Mouse (Mus musculus) CH12.LX (cell line): ENCODE data around the gene Taf1c. TPM values are rescaled to one million over a fixed set of nuclear protein-coding genes. Genes with fewer than 3 reads are reported as not detected.

Experiments used
- DNase-seq: peaks from one replicate; pipeline ENCODE4 v3.0.0-alpha.2; 2013; ENCODE audit errors: extremely low read depth
- H3K27ac ChIP-seq: 2 replicates; pipeline ENCODE4 v1.5.1; 2012; ENCODE audit warnings: low read depth, mild to moderate bottlenecking, control low read depth, moderate library complexity; ENCODE audit not compliant: insufficient read depth
- H3K27me3 ChIP-seq: replicated peaks from 2 replicates; pipeline ENCODE3; 2012; ENCODE audit warnings: inconsistent platforms
- H3K36me3 ChIP-seq, 2 experiments: replicated peaks in 1 of 2; 2 replicates each; pipeline versions ENCODE3 to v1.6.1; 2012; ENCODE audit warnings: inconsistent platforms in 1 of 2, low read length in 1 of 2, mild to moderate bottlenecking in 1 of 2, mixed read lengths in 1 of 2, moderate library complexity in 1 of 2; ENCODE audit not compliant: control insufficient read depth in 1 of 2, insufficient read depth in 1 of 2
- H3K4me1 ChIP-seq, 2 experiments: 2 replicates each; pipeline ENCODE4 v1.6.1; 2012; ENCODE audit warnings: inconsistent platforms in 1 of 2, moderate library complexity in 1 of 2; ENCODE audit not compliant: insufficient read depth in 2 of 2, control insufficient read depth in 1 of 2
- H3K4me2 ChIP-seq: 2 replicates; pipeline ENCODE4 v1.6.1; 2012; ENCODE audit warnings: low read depth, mild to moderate bottlenecking, control low read depth; ENCODE audit not compliant: poor library complexity, insufficient read depth, severe bottlenecking
- H3K4me3 ChIP-seq, 3 experiments: fragments of 150-350 bp in 1 of 3; sonication (generic) in 1 of 3; replicated peaks in 1 of 3; 2 replicates each; pipeline versions ENCODE3 to v1.5.1; 2011 to 2012; ENCODE audit warnings: low read depth in 2 of 3, low read length in 2 of 3, mild to moderate bottlenecking in 2 of 3, moderate library complexity in 2 of 3, control low read depth in 1 of 3, improper control_type of control experiment in 1 of 3, inconsistent platforms in 1 of 3, mixed read lengths in 1 of 3; ENCODE audit not compliant: poor library complexity in 1 of 3
- H3K79me2 ChIP-seq: replicated peaks from 2 replicates; pipeline ENCODE4 v1.6.1; 2012; ENCODE audit warnings: mild to moderate bottlenecking, moderate library complexity; ENCODE audit not compliant: control insufficient read depth, poor library complexity, insufficient read depth, severe bottlenecking; ENCODE audit errors: extremely low read depth
- H3K9ac ChIP-seq: 2 replicates; pipeline ENCODE4 v1.6.1; 2012; ENCODE audit warnings: low read depth, mild to moderate bottlenecking, control low read depth, moderate library complexity; ENCODE audit not compliant: insufficient read depth
- H3K9me3 ChIP-seq: replicated peaks from 2 replicates; pipeline ENCODE3; 2012; ENCODE audit warnings: low read length, inconsistent platforms, mixed read lengths
- BHLHE40 ChIP-seq: IDR thresholded peaks from 2 replicates; pipeline ENCODE4 v1.6.1; 2011; ENCODE audit warnings: mild to moderate bottlenecking, low read depth, low read length, improper control_type of control experiment
- CHD1 ChIP-seq: IDR thresholded peaks from 2 replicates; pipeline ENCODE4 v1.6.1; 2012; ENCODE audit warnings: low read depth, low read length, improper control_type of control experiment, inconsistent platforms
- E2F4 ChIP-seq: IDR thresholded peaks from 2 replicates; pipeline ENCODE4 v1.6.1; 2011; ENCODE audit warnings: low read depth, low read length, improper control_type of control experiment; ENCODE audit not compliant: insufficient replicate concordance
- ELF1 ChIP-seq: IDR thresholded peaks from 2 replicates; pipeline ENCODE4 v1.6.1; 2014; ENCODE audit warnings: low read depth, mild to moderate bottlenecking, inconsistent platforms, low read length, improper control_type of control experiment
- EP300 ChIP-seq: IDR thresholded peaks from 2 replicates; pipeline ENCODE4 v1.6.1; 2011; ENCODE audit warnings: low read length, improper control_type of control experiment
- ETS1 ChIP-seq: conservative IDR thresholded peaks from 2 replicates; pipeline ENCODE4 v1.6.1; 2012; ENCODE audit warnings: low read depth, mild to moderate bottlenecking, inconsistent platforms, low read length, improper control_type of control experiment, moderate library complexity
- GABPA ChIP-seq: IDR thresholded peaks from 2 replicates; pipeline ENCODE4 v1.6.1; 2012; ENCODE audit warnings: low read depth, low read length, improper control_type of control experiment, inconsistent platforms; ENCODE audit not compliant: insufficient replicate concordance
- HCFC1 ChIP-seq: IDR thresholded peaks from 2 replicates; pipeline ENCODE4 v1.6.1; 2012; ENCODE audit warnings: low read depth, mild to moderate bottlenecking, inconsistent platforms, low read length, improper control_type of control experiment
- IRF4 ChIP-seq: IDR thresholded peaks from 2 replicates; pipeline ENCODE4 v1.6.1; 2014; ENCODE audit warnings: low read depth, mild to moderate bottlenecking, inconsistent platforms, low read length, improper control_type of control experiment
- MAFK ChIP-seq: IDR thresholded peaks from 2 replicates; pipeline ENCODE4 v1.6.1; 2011; ENCODE audit warnings: low read length, improper control_type of control experiment; ENCODE audit not compliant: insufficient replicate concordance
- MAZ ChIP-seq: IDR thresholded peaks from 2 replicates; pipeline ENCODE4 v1.6.1; 2012; ENCODE audit warnings: low read depth, mild to moderate bottlenecking, inconsistent platforms, low read length, improper control_type of control experiment, moderate library complexity
- MEF2A ChIP-seq: IDR thresholded peaks from 2 replicates; pipeline ENCODE4 v1.6.1; 2014; ENCODE audit warnings: low read depth, mild to moderate bottlenecking, inconsistent platforms, low read length, improper control_type of control experiment, borderline replicate concordance
- MXI1 ChIP-seq: IDR thresholded peaks from 2 replicates; pipeline ENCODE4 v1.6.1; 2011; ENCODE audit warnings: mild to moderate bottlenecking, low read depth, low read length, improper control_type of control experiment
- NELFE ChIP-seq: IDR thresholded peaks from 2 replicates; pipeline ENCODE4 v1.6.1; 2011; ENCODE audit warnings: low read depth, low read length, improper control_type of control experiment
- POLR2A ChIP-seq: IDR thresholded peaks from 2 replicates; pipeline ENCODE4 v1.6.1; 2011; ENCODE audit warnings: low read depth, mild to moderate bottlenecking, improper control_type of control experiment, low read length
- POLR2AphosphoS2 ChIP-seq: IDR thresholded peaks from 2 replicates; pipeline ENCODE4 v1.6.1; 2011; ENCODE audit warnings: low read depth, low read length, improper control_type of control experiment
- RCOR1 ChIP-seq: conservative IDR thresholded peaks from 2 replicates; pipeline ENCODE4 v1.6.1; 2012; ENCODE audit warnings: low read depth, mild to moderate bottlenecking, inconsistent platforms, low read length, improper control_type of control experiment
- TBP ChIP-seq: conservative IDR thresholded peaks from 2 replicates; pipeline ENCODE4 v1.6.1; 2011; ENCODE audit warnings: low read depth, low read length, improper control_type of control experiment
- TCF12 ChIP-seq: IDR thresholded peaks from 2 replicates; pipeline ENCODE4 v1.6.1; 2014; ENCODE audit warnings: low read depth, mild to moderate bottlenecking, inconsistent platforms, low read length, improper control_type of control experiment
- USF1 ChIP-seq: IDR thresholded peaks from 2 replicates; pipeline ENCODE4 v1.6.1; 2014; ENCODE audit warnings: low read depth, mild to moderate bottlenecking, inconsistent platforms, low read length, improper control_type of control experiment
- USF2 ChIP-seq: conservative IDR thresholded peaks from 2 replicates; pipeline ENCODE4 v1.6.1; 2011; ENCODE audit warnings: low read depth, low read length, improper control_type of control experiment
- ZMIZ1 ChIP-seq: IDR thresholded peaks from 2 replicates; pipeline ENCODE4 v1.6.1; 2012; ENCODE audit warnings: low read depth, mild to moderate bottlenecking, inconsistent platforms, low read length, improper control_type of control experiment
- dilution Hi-C: fragments of 300-500 bp; cut with MboI; formaldehyde crosslinking; loops from 2 replicates; pipeline ENCODE4 v1.14.3; 2020; ENCODE audit warnings: low sequenced_read_pairs; ENCODE audit not compliant: extremely low pct_unique_long_range_greater_than_20kb, extremely low pct_ligation_motif_present
- in situ Hi-C: fragments of 300-500 bp; cut with MboI; formaldehyde crosslinking; loops from 3 replicates; pipeline ENCODE4 v1.14.3; 2019; ENCODE audit warnings: low sequenced_read_pairs, low pct_ligation_motif_present, low pct_unique_long_range_greater_than_20kb, mixed read lengths
- polyA plus RNA-seq: library from polyadenylated mRNA; unstranded; fragments of >175 nt; gene quantifications from 2 replicates; pipeline ENCODE4 v1.2.1, GENCODE M21; 2012; ENCODE audit warnings: low read depth; ENCODE audit not compliant: insufficient read length
- total RNA-seq, 2 experiments: library from RNA; depleted of rRNA; stranded (reverse); fragments of 300-350 nt in 1 of 2; fragments of >200 nt in 1 of 2; gene quantifications; 2 replicates each; pipeline ENCODE4 v1.2.3; 2012 to 2014

Gene Taf1c
- total and polyA plus RNA-seq, 3 experiments = 11.0 to 14.9 (median 12.1) TPM

GRCm38 (mm10) chr8:119579096-119579495 is 25.9 kb downstream of the Taf1c start:
- Histone ChIP-seq H3K4me3 (no peak overlapping the region), H3K27me3 (peaks cover 64% of the 10 kb centered on the region), H3K4me2 (no peak overlapping the region), H3K79me2 (no peaks in the 10 kb centered on the region), H3K9me3 (no peaks in the 10 kb centered on the region), H3K9ac (no peak overlapping the region), H3K36me3 (no peaks in the 10 kb centered on the region), H3K4me1 (peaks cover 0 to 7% of the 10 kb centered on the region in 2 experiments; a peak in 2 of 4 replicates), H3K27ac (no peak overlapping the region)
- no peak for DNase-seq
- in situ Hi-C loops (no loop called here), dilution Hi-C loops (no loop called here)
- TF ChIP-seq NELFE = no peak
- TF ChIP-seq TCF12 = no peak
- TF ChIP-seq TBP = no peak
- no peak for TF ChIP-seq RCOR1
- no peak for TF ChIP-seq BHLHE40
- no peak for TF ChIP-seq ETS1
- no peak for TF ChIP-seq POLR2AphosphoS2
- no peak for TF ChIP-seq MEF2A

DNA sequence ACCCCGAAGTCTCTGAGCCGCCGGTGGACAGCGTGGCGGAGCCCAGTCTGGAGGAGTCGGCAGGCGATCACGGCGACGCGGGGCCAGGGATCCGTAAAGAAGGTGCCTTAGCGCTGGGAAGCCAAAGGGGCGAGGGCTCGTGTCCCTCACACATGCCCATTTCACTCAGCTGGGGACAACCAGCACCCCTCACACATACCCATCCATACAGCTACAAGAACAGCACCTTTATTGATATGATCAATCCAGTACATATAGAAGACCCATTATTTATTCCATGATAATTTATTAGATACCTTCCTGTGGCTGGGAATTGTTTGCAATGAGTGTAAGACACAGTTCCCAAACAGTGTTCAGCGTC is 29.7 kb downstream of the Taf1c start:
- H3K9me3 ChIP-seq = no peaks in the 10 kb centered on the region
- H3K79me2 ChIP-seq = no peaks in the 10 kb centered on the region
- peaks cover 60% of the 10 kb centered on the region for H3K27me3 ChIP-seq
- dilution Hi-C loops = no loop called here
- TF ChIP-seq RCOR1 = no peak
- TF ChIP-seq GABPA = no peak
- no peak overlapping the region for H3K27ac ChIP-seq
- peak overlapping the region; percentile 73; the same call in 1 of the 2 replicates for H3K4me2 ChIP-seq
- peaks cover 0 to 2% of the 10 kb centered on the region in 2 experiments for H3K36me3 ChIP-seq
- H3K4me3 ChIP-seq = peak overlapping the region; percentile 25 to 69 (median 66)
- in situ Hi-C loops = no loop called here
- no peak for DNase-seq
- peak overlapping the region; percentile 36; the same call in 1 of the 2 replicates for H3K9ac ChIP-seq
- peaks cover 0 to 11% of the 10 kb centered on the region in 2 experiments; a peak in 2 of 4 replicates for H3K4me1 ChIP-seq

GRCm38 (mm10) chr8:119574437-119575365 is 30.3 kb downstream of the Taf1c start, which contains the start of the genes Hsdl1 and Dnaaf1:
Gene Hsdl1, minus strand, starts transcription at chr8:119575183.
Gene Dnaaf1, plus strand, starts transcription at chr8:119575235.
- Histone ChIP-seq H3K9me3 (no peaks in the 10 kb centered on the region), H3K36me3 (peaks cover 0 to 2% of the 10 kb centered on the region in 2 experiments), H3K27ac (no peak within 1 kb of the TSS), H3K4me2 (peak within 1 kb of the TSS; percentile 73), H3K9ac (peak within 1 kb of the TSS; percentile 36), H3K27me3 (peaks cover 55% of the 10 kb centered on the region), H3K4me3 (peak within 1 kb of the TSS; percentile 54 to 69 (median 66)), H3K4me1 (peaks cover 3 to 17% of the 10 kb centered on the region in 2 experiments; a peak in 3 of 4 replicates), H3K79me2 (no peaks in the 10 kb centered on the region)
- dilution Hi-C loops = no loop called here
- peak; percentile 83 for DNase-seq
- in situ Hi-C loops = no loop called here
- TF ChIP-seq MAFK (no peak), EP300 (no peak), HCFC1 (peak; percentile 43), MXI1 (peak; percentile 96), MEF2A (no peak), NELFE (peak; percentile 73), E2F4 (no peak), TCF12 (peak; percentile 57; the same call in 1 of the 2 replicates), IRF4 (peak; percentile 62; the same call in 1 of the 2 replicates), MAZ (peak; percentile 67; the same call in 1 of the 2 replicates), USF1 (peak; percentile 92), ELF1 (peak; percentile 57; the same call in 1 of the 2 replicates), BHLHE40 (peak; percentile 97), RCOR1 (0 out of 2 replicates have a peak, but pooled peaks have one; percentile 23), CHD1 (no peak), POLR2A (peak; percentile 64; the same call in 1 of the 2 replicates), USF2 (peak; percentile 62; the same call in 1 of the 2 replicates), ZMIZ1 (peak; percentile 55; the same call in 1 of the 2 replicates)
